Mouse (Mus musculus) ovary, postnatal 10 days (tissue): ENCODE data around the gene Ccdc172.

Experiments
- DNase-seq: peaks from one replicate; pipeline ENCODE4 v3.0.0; 2022; ENCODE audit warnings: low spot score

Gene Ccdc172

DNA sequence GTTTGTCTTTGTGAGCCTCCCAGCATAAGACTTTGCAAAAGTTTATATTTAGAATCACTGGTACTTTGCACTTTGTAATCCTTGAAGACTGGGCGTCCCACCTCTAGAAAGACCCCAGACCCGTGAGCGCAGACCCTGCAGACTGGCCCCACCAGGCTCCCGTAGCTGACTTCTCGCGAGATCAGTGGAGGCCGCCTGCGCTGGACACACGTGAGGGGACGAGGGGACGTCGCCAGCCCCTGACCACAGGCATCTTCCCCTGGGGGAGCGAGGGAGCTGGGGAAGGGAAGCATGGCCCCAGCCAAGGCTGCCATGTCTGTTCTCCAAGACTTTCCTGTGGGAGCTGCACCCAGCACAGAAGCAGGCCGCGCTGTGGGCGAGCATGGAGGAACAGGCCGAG lies at the start of gene Ccdc172:
Ccdc172 (plus strand) TSS at position 176 of the 400 bp plus-strand sequence.
- DNase-seq: no peak

- DNase-seq: no peak
Observed at GRCm38 (mm10) chr19:58463755-58464154, 48.0 kb upstream of the Ccdc172 start.

GRCm38 (mm10) chr19:58468331-58468730 lies 43.5 kb upstream of the Ccdc172 start:
- DNase-seq: no peak

GRCm38 (mm10) chr19:58469421-58469820 lies 42.4 kb upstream of the Ccdc172 start:
- peak; percentile 77 for DNase-seq

DNA sequence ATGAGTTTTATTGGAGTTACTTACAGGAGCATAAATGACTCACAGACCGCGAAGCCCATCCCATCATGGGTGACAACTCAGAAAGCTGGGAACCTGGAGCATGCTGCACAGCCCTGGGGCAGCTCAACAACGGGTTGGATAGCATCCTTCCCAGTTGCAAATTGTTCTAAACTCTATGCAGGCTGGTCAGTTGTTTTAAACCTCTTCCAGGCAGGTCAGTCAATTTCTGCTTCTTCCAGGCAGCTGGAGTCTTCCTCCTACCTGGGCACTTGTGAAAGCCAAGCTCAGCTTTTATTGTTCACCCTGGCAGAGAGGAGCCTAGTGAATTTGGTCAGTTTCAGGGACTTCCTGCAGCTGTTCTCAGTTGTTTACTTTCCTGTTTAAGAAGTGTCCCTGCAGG lies 37.5 kb upstream of the Ccdc172 start:
- DNase-seq: no peak

DNA sequence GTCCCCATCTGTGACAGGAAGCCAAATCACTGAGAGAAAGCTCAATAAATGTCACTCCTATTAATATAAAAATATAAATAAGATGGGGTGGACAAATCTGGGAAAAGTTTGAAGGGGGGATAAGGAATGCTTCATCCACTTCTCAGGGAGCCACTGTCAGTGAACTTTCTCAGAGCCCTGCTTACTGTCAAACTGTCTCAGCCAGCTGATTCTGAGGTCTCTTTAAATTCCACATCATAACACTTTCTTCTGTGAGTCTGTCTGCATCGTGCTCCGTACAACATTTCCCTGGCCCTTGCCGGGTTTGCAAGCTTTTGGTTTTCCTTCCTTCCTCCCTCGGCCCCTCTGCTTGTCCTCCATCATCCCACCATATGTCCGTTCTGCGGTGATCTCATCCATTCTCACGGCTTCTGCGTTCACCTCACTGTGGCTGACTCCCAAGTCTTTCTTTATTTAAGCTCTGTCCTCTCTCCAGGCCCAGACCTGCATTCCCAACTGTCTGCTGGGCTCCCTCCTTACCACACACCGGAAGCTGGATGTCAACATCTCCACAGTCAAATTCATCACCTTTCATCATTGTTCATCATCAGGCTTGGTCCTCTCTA lies 29.3 kb upstream of the Ccdc172 start:
- no peak for DNase-seq

- DNase-seq: no peak
Observed at GRCm38 (mm10) chr19:58486686-58487085, 25.1 kb upstream of the Ccdc172 start.

- no peak for DNase-seq
Observed at GRCm38 (mm10) chr19:58497106-58497505, 14.7 kb upstream of the Ccdc172 start.

GRCm38 (mm10) chr19:58499420-58499966 lies 12.3 kb upstream of the Ccdc172 start:
- no peak for DNase-seq

DNA sequence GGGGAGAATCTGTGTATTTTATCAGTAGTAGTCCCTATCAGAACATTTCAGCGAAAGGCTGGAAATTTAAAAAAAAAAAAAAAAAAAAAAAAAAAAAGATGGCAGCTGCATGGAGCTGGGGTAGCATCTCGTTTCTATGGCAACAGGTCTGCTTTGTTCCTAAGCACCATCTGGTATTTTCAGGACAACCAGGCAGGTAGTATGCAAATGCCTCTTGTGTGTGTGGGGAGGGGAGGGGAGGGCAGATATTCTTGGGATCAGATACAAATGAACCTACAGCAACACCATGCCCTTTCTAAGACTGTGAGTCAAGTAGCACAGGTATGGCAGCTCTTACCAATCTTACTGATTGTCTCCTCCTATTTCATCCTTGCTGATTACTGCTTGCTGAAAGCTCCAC lies 11.7 kb upstream of the Ccdc172 start:
- DNase-seq: no peak

- no peak for DNase-seq
Observed at GRCm38 (mm10) chr19:58521696-58522095, 9.9 kb downstream of the Ccdc172 start.

- no peak for DNase-seq
Observed at GRCm38 (mm10) chr19:58523736-58524394, 12.1 kb downstream of the Ccdc172 start.

- DNase-seq: no peak
Observed at GRCm38 (mm10) chr19:58525457-58526239, 13.9 kb downstream of the Ccdc172 start.

- no peak for DNase-seq
Observed at GRCm38 (mm10) chr19:58533077-58533476, 21.3 kb downstream of the Ccdc172 start.

- no peak for DNase-seq
Observed at GRCm38 (mm10) chr19:58536691-58537090, 24.9 kb downstream of the Ccdc172 start.

- no peak for DNase-seq
Observed at GRCm38 (mm10) chr19:58540396-58540795, 28.6 kb downstream of the Ccdc172 start.

DNA sequence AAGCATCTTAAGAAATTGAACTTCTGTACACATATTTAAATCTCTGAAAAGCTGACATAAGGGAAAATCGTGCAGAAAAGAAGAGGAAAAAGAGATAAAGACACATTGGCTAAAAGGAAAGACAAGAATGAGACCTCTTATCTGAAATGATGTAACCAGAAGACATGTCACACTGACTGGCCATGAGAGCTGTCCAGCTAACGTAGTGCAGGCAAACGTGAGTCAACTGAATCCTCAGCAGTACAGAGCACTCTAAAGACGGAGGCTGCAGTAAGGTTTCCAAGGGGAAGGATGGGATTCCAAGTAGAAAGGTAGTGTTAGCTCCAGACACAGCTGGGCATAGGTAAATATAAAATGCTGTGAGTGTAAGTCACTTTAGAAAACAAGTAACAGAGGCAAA lies 36.6 kb downstream of the Ccdc172 start:
- DNase-seq: no peak

DNA sequence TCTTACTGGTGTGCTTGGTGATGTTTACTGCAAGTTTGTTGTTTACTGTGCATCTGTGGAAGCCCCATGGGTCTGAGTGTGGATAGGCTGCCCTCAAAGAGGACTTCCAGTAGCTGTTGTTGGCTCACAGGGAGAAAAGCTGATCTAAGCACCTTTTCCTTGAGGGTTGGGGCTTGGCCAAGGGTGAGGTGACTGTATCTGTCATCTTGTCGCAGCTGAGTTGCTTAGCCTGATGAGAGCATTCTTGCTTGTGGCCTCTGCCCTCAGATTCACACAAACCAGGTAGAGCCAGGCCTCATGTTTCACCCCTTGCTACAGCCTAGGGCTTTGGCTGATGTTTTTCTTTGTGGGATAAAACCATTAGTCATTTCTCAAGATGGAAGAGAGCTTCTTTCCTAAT lies 38.7 kb downstream of the Ccdc172 start:
- DNase-seq: no peak

DNA sequence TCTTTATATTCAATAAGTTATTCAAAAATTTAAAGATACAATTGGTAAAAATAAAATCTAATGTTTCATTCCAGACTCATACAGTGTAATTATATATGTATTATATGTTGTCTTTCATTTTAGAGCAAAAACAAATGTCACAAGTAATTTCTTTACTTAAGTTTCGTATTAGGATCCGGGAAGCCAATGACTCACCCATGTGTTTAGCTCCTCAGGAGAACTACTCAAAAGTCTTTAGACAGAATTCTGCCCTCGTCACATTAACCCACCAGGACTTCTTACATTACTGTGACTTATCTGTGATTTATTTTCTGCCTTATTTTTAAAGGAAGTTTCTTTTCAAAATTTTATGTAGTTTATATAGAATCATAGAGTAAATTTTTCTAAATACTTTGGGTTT lies 39.1 kb downstream of the Ccdc172 start:
- no peak for DNase-seq

- no peak for DNase-seq
Observed at GRCm38 (mm10) chr19:58554974-58555373, 43.2 kb downstream of the Ccdc172 start.

- DNase-seq: no peak
Observed at GRCm38 (mm10) chr19:58558352-58558751, 46.6 kb downstream of the Ccdc172 start.

DNA sequence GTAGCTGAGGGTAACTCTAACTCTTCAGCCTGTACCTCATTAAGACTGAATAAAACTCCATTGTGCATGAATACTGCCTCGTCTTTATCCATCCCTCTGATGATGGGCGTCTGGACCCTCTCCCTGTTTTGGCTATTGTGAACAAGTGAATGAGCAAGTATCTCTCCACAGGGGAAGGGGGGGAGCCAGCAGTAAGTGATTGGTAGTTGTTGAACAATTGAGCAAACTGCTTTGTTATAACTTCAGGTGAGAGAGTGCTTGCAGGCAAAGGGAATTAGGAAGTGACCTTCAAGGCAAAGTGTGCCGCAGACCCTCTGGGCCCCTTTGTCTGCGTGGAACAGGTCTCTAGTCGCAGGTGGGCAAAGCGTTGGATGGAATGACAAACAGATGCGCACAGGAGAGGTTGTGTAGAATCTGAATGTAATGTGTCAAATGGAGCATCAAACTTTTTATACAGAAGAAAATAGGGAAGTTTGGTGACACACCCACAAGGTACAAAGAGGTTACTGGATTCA lies 50.6 kb downstream of the Ccdc172 start:
- no peak for DNase-seq

GRCm38 (mm10) chr19:58571566-58571965 lies 59.8 kb downstream of the Ccdc172 start:
- no peak for DNase-seq
